Mouse (Mus musculus) hindbrain, embryonic 14.5 days (tissue): ENCODE data around the gene Cxcr5. TPM values are rescaled to one million over a fixed set of nuclear protein-coding genes. Genes with fewer than 3 reads are reported as not detected.

Source experiments
- ATAC-seq: fragments of 200-750 bp; cut with Nextera tagmentation; 2 replicates; pipeline ENCODE4 v1.8.0; 2017; ENCODE audit warnings: moderate number of reproducible peaks, mild to moderate bottlenecking, moderate TSS enrichment, moderate library complexity; ENCODE audit not compliant: low FRiP score
- DNase-seq: peaks from one replicate; pipeline ENCODE4 v3.0.0-alpha.2; 2015; ENCODE audit warnings: low spot score
- H3K27ac ChIP-seq: fragments of 300-500 bp; sonication (generic); 2 replicates; pipeline ENCODE4 v1.5.1; 2014; ENCODE audit warnings: mild to moderate bottlenecking, moderate library complexity
- H3K27me3 ChIP-seq: fragments of 300-500 bp; sonication (generic); 2 replicates; pipeline ENCODE4 v1.6.1; 2014; ENCODE audit warnings: mild to moderate bottlenecking, low read length, mixed read lengths; ENCODE audit not compliant: control insufficient read depth, insufficient read depth
- H3K36me3 ChIP-seq: fragments of 300-500 bp; sonication (generic); replicated peaks from 2 replicates; pipeline ENCODE4 v1.6.1; 2014; ENCODE audit not compliant: control insufficient read depth, insufficient read depth
- H3K4me1 ChIP-seq: fragments of 300-500 bp; sonication (generic); replicated peaks from 2 replicates; pipeline ENCODE4 v1.6.1; 2014; ENCODE audit warnings: antibody characterized with exemption, low read length, mixed read lengths; ENCODE audit not compliant: control insufficient read depth, insufficient read depth
- H3K4me2 ChIP-seq: fragments of 300-500 bp; sonication (generic); replicated peaks from 2 replicates; pipeline ENCODE4 v1.6.1; 2014; ENCODE audit warnings: mild to moderate bottlenecking, moderate library complexity
- H3K4me3 ChIP-seq: fragments of 300-500 bp; sonication (generic); replicated peaks from 2 replicates; pipeline ENCODE4 v1.5.1; 2014; ENCODE audit warnings: mild to moderate bottlenecking, low read length
- H3K9ac ChIP-seq: fragments of 300-500 bp; sonication (generic); 2 replicates; pipeline ENCODE4 v1.6.1; 2014
- H3K9me3 ChIP-seq: fragments of 300-500 bp; sonication (generic); 2 replicates; pipeline ENCODE4 v1.6.1; 2016; ENCODE audit warnings: low read length; ENCODE audit not compliant: control insufficient read depth
- WGBS: fragments of 180-500 bp; shearing (Covaris S2); extraction: QIAGEN DNeasy Blood & Tissue Kit; methylation state at CpG from one replicate; pipeline ENCODE4 v1.1.7; 2014; 5-methylcytosine and 5-hydroxymethylcytosine counted together
- polyA plus RNA-seq: library from polyadenylated mRNA; unstranded; fragments of >200 nt; fragmentation: Nextera tagmentation; extraction: Ambion mirVana; gene quantifications from 2 replicates; pipeline ENCODE4 v1.2.1, GENCODE M21; 2014

The Cxcr5 gene
- polyA plus RNA-seq, 1 experiment from 2014 or later, result not detected

DNA sequence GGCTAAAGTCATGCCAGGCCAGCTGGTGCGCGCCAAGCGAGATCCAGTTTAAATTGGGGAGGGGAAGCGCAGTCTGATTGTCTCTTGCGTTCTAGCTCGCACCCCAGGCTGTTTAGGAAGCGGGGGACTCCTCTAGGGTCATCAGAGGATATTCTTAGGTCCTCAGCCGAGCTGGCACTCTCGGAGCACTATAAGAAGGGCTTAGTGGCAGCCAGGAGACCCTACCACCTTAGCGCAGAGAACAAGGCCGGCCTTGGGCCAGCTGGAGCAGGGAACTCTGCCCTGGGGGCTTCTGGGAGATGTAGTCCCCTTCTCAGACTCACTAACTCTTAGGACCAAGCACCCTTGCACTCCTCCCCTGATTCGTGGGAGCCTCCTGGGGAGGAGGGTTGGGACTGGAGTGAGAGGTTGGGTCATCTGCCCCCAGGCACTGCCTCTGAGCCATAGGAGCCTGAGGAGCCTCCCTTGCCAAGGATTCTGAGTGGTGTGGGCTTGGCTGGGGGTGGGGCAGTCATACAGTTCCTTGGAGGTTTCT, 78.1 kb downstream of the Cxcr5 start:
- peak overlapping the region; percentile 95 for H3K9ac ChIP-seq
- H3K27ac ChIP-seq, result peak overlapping the region; percentile 94
- peak overlapping the region; percentile 96 for H3K4me2 ChIP-seq
- H3K36me3 ChIP-seq, result no peaks in the 10 kb centered on the region
- ATAC-seq (no peak; the same call in 1 of the 2 replicates), DNase-seq (peak; percentile 68)
- H3K4me1 ChIP-seq, result peaks cover 65% of the 10 kb centered on the region
- WGBS, result under 1% methylated on average over 12 of the region's 12 CpGs
- H3K27me3 ChIP-seq, result no peaks in the 10 kb centered on the region
- peak overlapping the region; percentile 72 for H3K4me3 ChIP-seq
- H3K9me3 ChIP-seq, result no peaks in the 10 kb centered on the region

DNA sequence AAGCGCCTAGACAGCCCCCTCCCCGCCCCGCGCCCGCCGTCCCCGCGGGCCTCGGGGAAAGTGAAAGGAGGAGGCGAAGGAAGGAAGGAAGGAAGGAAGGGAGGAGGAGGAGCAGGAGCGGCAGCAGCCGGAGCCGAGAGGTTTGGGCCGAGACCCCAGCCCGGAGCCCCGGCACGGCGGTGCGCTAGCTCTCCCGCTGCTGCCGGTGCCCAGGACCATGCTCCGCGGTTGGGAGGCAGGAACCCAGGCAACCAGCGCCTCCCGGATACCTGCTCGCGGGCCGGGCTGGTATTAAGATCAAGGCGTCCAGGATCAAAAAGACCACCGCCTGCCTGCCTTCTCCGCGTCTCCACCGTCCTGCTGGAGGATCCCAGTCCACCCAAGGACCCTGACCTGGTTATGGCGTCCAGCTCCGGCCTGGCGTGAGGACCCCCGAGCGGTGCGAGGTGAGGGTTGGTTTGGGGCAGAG, 78.6 kb downstream of the Cxcr5 start:
- WGBS, result under 1% methylated on average over 37 of the region's 39 CpGs
- no peak for DNase-seq
- no peaks in the 10 kb centered on the region for H3K36me3 ChIP-seq
- H3K4me1 ChIP-seq, result peaks cover 60% of the 10 kb centered on the region
- H3K4me3 ChIP-seq, result peak overlapping the region; percentile 72
- peak overlapping the region; percentile 94 for H3K27ac ChIP-seq
- H3K9ac ChIP-seq, result peak overlapping the region; percentile 95
- no peaks in the 10 kb centered on the region for H3K9me3 ChIP-seq
- ATAC-seq, result no peak
- H3K27me3 ChIP-seq, result no peaks in the 10 kb centered on the region
- H3K4me2 ChIP-seq, result peak overlapping the region; percentile 96

DNA sequence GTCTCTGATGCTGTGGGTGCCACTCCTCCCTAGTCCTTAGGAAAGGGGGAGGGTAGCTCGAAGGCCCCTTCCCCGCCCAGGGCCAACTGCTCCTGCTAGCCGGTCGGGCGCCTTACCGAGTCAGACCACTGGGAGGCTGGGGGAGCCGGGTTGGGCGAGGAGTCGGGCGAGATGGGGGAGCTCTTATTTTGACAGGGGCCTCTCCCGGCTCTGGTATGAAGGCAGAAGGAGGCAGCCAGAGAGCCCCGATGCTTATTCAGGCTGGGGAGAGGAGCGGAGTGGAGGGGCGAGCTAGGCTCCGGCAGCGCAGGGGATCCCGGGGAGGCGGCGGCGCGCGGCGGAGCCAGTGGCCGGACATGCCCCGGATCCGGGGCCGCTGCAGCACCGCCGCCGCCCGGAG, 79.1 kb downstream of the Cxcr5 start, which contains the start of gene Bcl9l:
Gene Bcl9l (plus strand): TSS at position 274 of the 400 bp plus-strand sequence.
- DNase-seq, result peak; percentile 88
- peak within 1 kb of the TSS; percentile 94 for H3K27ac ChIP-seq
- H3K4me3 ChIP-seq, result peak within 1 kb of the TSS; percentile 72
- no peaks in the 10 kb centered on the region for H3K36me3 ChIP-seq
- H3K4me1 ChIP-seq, result peaks cover 60% of the 10 kb centered on the region
- peak within 1 kb of the TSS; percentile 95 for H3K9ac ChIP-seq
- H3K9me3 ChIP-seq, result no peaks in the 10 kb centered on the region
- ATAC-seq, result peak; percentile 71
- no peaks in the 10 kb centered on the region for H3K27me3 ChIP-seq
- peak within 1 kb of the TSS; percentile 96 for H3K4me2 ChIP-seq
- under 1% methylated on average over 30 of the region's 31 CpGs for WGBS

DNA sequence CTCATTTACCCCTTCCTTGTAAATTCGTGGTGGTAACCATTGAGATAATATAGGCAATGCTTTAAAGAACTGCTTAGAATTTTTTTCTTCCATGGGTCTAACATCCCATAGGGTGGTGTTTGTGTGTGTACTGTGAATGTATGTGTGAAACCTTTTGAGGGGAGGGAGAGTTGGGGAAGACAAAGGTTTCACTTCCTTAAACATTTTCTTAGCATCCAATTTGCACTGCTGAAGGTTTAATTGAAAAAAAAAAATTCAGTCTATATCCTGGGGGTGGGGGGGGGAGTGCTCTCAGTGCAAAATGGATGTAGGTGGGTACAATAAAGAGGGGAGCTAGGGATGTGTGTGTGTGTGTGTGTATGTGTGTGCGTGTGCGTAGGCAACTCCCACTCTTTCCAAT, 79.6 kb downstream of the Cxcr5 start:
- Histone ChIP-seq H3K4me1 (peaks cover 60% of the 10 kb centered on the region), H3K9ac (peak overlapping the region; percentile 95), H3K27ac (peak overlapping the region; percentile 94), H3K27me3 (no peaks in the 10 kb centered on the region), H3K9me3 (no peaks in the 10 kb centered on the region), H3K4me3 (peak overlapping the region; percentile 72), H3K36me3 (no peaks in the 10 kb centered on the region), H3K4me2 (peak overlapping the region; percentile 96)
- DNase-seq (no peak), ATAC-seq (no peak)
- WGBS, result 16% methylated on average over 3 of the region's 3 CpGs

DNA sequence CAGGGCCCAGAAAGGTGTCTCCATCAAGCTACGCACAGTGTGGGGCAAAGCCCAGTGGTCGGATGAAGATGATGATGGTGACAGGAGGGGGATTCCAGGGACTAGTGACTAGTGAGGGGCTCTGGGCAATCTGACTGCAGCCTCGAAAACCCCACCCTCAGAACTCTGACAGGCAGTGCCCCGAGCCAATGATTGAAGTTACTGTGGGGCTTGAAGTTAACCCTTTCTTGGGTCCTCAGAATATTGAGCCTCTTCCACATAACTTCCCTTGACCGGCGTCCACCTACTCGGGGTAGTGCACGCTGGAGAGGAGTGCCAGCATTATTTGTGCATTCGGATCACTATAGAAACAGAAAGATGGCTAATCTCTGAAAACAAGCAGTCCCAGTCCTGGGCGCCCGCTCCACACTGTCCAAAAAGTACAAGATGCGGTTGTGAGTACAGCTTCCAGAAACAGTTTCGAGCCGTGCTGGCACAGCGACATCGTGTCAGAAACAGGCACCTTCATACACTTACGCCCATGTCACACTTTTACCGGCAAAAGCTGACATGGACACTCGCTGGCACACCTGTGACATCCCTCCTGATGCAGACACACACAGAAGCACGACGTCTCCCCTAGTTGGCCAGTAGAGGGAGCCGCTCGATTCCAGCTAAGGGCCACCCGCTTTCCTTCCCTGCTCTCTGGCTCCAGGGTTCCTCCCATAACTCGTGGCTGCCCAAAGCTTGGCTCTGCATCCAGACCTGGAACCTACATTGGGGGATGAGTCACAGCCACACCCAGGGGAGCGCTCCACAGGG, 81.8 kb downstream of the Cxcr5 start:
- H3K4me3 ChIP-seq, result peak overlapping the region; percentile 56
- H3K9ac ChIP-seq, result peak overlapping the region; percentile 81
- H3K27ac ChIP-seq, result peak overlapping the region; percentile 98
- ATAC-seq (peak; percentile 59), DNase-seq (peak; percentile 89)
- under 1% methylated on average over 26 of the region's 26 CpGs for WGBS
- H3K36me3 ChIP-seq, result no peaks in the 10 kb centered on the region
- H3K9me3 ChIP-seq, result no peaks in the 10 kb centered on the region
- H3K4me1 ChIP-seq, result peaks cover 37% of the 10 kb centered on the region
- peak overlapping the region; percentile 78 for H3K4me2 ChIP-seq
- no peaks in the 10 kb centered on the region for H3K27me3 ChIP-seq

DNA sequence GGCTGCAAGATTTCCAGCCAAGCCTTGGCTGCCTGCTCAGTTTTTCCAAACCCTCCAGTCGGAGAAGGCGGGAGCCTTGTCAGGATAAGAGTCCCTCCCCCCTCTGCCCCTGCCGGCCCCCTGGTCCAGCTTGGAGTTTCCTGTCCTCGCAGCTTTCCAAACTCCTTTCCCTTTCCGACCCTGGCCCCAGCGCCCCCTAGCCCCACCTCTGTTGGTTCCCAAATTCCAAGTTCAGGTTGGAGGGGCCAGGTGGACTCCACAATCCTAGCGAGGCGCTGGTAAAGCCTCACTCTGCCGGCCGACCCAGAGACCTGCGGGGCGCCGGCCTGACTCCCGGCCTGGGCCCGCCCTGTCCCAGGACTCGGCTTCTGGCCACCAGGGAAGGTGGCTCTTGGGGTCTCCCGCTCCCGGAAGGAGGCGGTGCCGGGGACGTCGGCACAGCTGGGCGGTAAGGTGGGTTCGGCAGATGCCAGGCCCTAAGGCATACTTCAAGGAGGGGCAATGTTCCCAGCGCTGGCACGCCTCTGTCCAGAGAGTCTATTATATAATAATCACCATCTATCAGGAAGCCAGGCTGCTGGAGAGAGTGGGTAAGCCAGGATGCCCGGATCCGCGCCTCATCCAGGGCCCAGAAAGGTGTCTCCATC, 82.6 kb downstream of the Cxcr5 start:
- H3K36me3 ChIP-seq, result no peaks in the 10 kb centered on the region
- peak; percentile 59 for ATAC-seq
- peaks cover 30% of the 10 kb centered on the region for H3K4me1 ChIP-seq
- H3K27me3 ChIP-seq, result no peaks in the 10 kb centered on the region
- H3K4me3 ChIP-seq, result peak overlapping the region; percentile 56
- under 1% methylated on average over 29 of the region's 29 CpGs for WGBS
- peak overlapping the region; percentile 98 for H3K27ac ChIP-seq
- peak; percentile 80 for DNase-seq
- H3K9me3 ChIP-seq, result no peaks in the 10 kb centered on the region
- H3K9ac ChIP-seq, result peak overlapping the region; percentile 81
- H3K4me2 ChIP-seq, result peak overlapping the region; percentile 78

DNA sequence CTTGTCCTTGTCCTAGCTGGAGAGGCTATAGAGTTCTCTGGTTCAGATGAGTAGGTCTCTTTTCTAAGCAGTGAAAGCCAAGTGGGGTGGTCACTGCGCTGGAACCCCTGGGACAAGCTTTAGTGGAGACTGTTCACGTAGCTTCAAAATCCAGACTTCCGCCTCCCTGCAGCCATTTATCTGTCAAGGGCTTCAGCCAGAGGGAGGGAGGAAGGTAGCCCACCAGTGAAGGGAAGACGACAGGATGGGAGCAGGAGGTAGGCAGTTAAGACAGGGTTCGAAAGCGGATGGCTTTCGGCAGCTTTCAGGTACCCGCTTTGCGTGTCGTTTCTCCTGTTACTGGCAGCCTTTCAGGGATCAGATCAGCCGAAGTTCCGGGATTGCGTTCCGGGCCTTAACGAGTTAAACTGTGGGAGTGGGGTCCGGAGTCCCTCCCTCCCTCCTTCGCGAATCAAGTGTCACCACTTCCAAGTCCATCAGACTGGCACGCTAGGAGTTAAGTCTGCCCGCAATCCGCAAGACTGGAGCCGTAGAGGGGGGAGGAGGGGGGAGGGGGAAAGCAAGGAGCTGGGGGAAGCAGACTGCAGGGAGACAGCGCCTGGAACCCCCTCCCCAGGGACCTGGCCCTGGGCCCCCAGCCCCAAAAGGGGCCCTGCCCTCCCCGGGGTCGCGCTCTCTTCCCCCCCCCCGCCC, 83.3 kb downstream of the Cxcr5 start:
- H3K9ac ChIP-seq, result peak overlapping the region; percentile 81
- ATAC-seq, result peak; percentile 66
- H3K4me1 ChIP-seq, result peaks cover 25% of the 10 kb centered on the region
- peak overlapping the region; percentile 98 for H3K27ac ChIP-seq
- H3K4me3 ChIP-seq, result peak overlapping the region; percentile 56
- 0% methylated on average over 23 of the region's 27 CpGs for WGBS
- peak; percentile 89 for DNase-seq
- H3K36me3 ChIP-seq, result no peaks in the 10 kb centered on the region
- no peaks in the 10 kb centered on the region for H3K27me3 ChIP-seq
- H3K9me3 ChIP-seq, result no peaks in the 10 kb centered on the region
- peak overlapping the region; percentile 78 for H3K4me2 ChIP-seq

DNA sequence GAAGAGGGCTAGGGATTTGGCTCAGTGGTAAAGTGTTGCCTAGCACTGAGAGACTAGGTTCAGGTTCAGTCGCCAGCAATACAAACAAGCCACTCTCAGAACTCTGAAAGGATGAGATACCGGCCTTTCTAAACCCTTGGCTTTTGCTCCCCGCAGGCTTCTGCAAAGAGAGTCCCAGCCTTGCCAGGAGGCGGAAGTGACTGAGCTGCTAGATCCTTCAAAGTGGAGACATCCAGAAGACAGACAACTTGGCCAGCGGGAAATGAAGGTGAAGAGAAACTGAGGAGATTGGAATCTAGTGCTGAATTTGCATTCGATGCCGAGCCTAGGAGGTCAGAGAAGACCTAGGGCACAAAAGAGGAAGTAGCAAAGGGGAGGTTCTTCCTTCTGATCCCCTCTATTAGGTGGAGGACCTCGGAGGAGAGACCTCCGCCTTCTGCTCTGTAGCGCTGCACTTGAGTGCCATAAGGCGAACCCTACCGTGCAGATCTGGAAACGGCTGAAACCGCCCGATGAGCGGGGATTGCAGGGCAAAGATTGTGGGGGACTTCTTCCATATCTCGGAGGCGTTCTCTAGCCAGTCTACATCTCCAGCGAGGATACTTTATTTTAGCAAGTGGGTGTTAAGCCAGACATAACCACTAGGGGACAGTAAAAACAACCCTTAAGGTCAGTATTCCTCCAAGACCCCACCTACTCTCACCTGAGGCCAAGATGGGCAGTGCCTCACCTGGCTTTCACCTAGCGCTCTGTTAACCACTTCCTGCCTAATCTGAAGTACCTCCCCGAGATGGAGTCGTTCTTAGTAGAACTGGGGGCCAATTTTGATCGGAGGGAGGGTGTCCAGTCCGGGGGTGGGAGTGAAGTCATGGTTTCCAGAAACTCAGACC, 84.1 kb downstream of the Cxcr5 start:
- 6% methylated on average over 24 of the region's 24 CpGs for WGBS
- peak overlapping the region; percentile 78 for H3K4me2 ChIP-seq
- peaks cover 25% of the 10 kb centered on the region for H3K4me1 ChIP-seq
- H3K27me3 ChIP-seq, result no peaks in the 10 kb centered on the region
- DNase-seq (peak; percentile 83), ATAC-seq (no peak)
- H3K27ac ChIP-seq, result peak overlapping the region; percentile 98
- peak overlapping the region; percentile 81 for H3K9ac ChIP-seq
- peak overlapping the region; percentile 56 for H3K4me3 ChIP-seq
- H3K9me3 ChIP-seq, result no peaks in the 10 kb centered on the region
- H3K36me3 ChIP-seq, result no peaks in the 10 kb centered on the region
